ENCODE assay signal across 8 mouse cellular contexts in genomic region chr8:70276476-70276875, GRCm38 (mm10). TPM values are rescaled to one million over a fixed set of nuclear protein-coding genes. Genes with fewer than 3 reads are reported as not detected.
DNase-seq lines count a peak whose midpoint lies in the region; ATAC-seq lines count a peak whose summit lies in the region.
"Had no signal": no experiment of that assay in that cellular context is flagged by ENCODE, and none has a peak within 500 bp of the region (broad histone marks: within the 10 kb centered on the region; RNA-seq: fewer than 3 reads in every experiment).

No protein-coding gene starts in this region.

- ATAC-seq in heart, embryonic 11.5 days (replicated peaks; ENCODE audit: insufficient number of reproducible peaks, low FRiP score, low TSS enrichment), result peak; percentile 44; the same call in 1 of the 2 replicates
- 0 out of 2 replicates have a peak, but pooled peaks have one; percentile 23 for ATAC-seq in kidney, embryonic 15.5 days (replicated peaks; ENCODE audit: low FRiP score)
- ATAC-seq in lung, embryonic 15.5 days (ENCODE audit: borderline replicate concordance, extremely low read depth, low FRiP score, low TSS enrichment), result peak; percentile 50; the same call in 1 of the 2 replicates

- no peaks in the 10 kb centered on the region for H3K9me3 ChIP-seq in heart, embryonic 11.5 days (replicated peaks; ENCODE audit: control insufficient read depth, low read length)
- H3K9me3 ChIP-seq in kidney, embryonic 15.5 days (replicated peaks), result no peaks in the 10 kb centered on the region
- no peaks in the 10 kb centered on the region for H3K9me3 ChIP-seq in lung, embryonic 15.5 days

- no peak overlapping the region for H3K9ac ChIP-seq in heart, embryonic 11.5 days (ENCODE audit: low read depth, low read length)
- H3K9ac ChIP-seq in kidney, embryonic 15.5 days, result no peak overlapping the region
- no peak overlapping the region for H3K9ac ChIP-seq in lung, embryonic 15.5 days

- no peaks in the 10 kb centered on the region for H3K36me3 ChIP-seq in heart, embryonic 11.5 days (ENCODE audit: control insufficient read depth, insufficient read depth, low read length)
- H3K36me3 ChIP-seq in kidney, embryonic 15.5 days, result no peaks in the 10 kb centered on the region
- H3K36me3 ChIP-seq in lung, embryonic 15.5 days, result no peaks in the 10 kb centered on the region

- WGBS in heart, embryonic 11.5 days (ENCODE audit: insufficient replicate concordance), result 57% methylated on average over 3 of the region's 3 CpGs
- WGBS in kidney, embryonic 15.5 days, result 85% methylated on average over 3 of the region's 3 CpGs
- WGBS in lung, embryonic 15.5 days, result 57% methylated on average over 3 of the region's 3 CpGs

- DNase-seq in spleen, adult 18-20 months, result no peak
- no peak for DNase-seq in ovary, postnatal 36 days (ENCODE audit: low spot score)
- DNase-seq in frontal cortex, postnatal 10 days (ENCODE audit: low spot score in 2 of 2), result no peak
- DNase-seq: right cerebral cortex, postnatal 25 days had no signal

- H3K27ac ChIP-seq in brown adipose tissue, adult 24 weeks (replicated peaks; ENCODE audit: low read depth, low read length), result peak overlapping the region; percentile 63
- H3K27ac ChIP-seq in heart, embryonic 11.5 days (ENCODE audit: low read depth, low read length), result peak overlapping the region; percentile 64
- H3K27ac ChIP-seq in kidney, embryonic 15.5 days, result peak overlapping the region; percentile 75
- peak overlapping the region; percentile 79 for H3K27ac ChIP-seq in lung, embryonic 15.5 days

- H3K27me3 ChIP-seq in heart, embryonic 11.5 days (ENCODE audit: control insufficient read depth, insufficient read depth, low read length), result no peaks in the 10 kb centered on the region
- no peaks in the 10 kb centered on the region for H3K27me3 ChIP-seq in kidney, embryonic 15.5 days
- H3K27me3 ChIP-seq in lung, embryonic 15.5 days, result no peaks in the 10 kb centered on the region

- peaks cover 23% of the 10 kb centered on the region for H3K4me1 ChIP-seq in brown adipose tissue, adult 24 weeks (ENCODE audit: control insufficient read depth, insufficient read depth, insufficient read length, low read length)
- H3K4me1 ChIP-seq in heart, embryonic 11.5 days (ENCODE audit: control insufficient read depth, insufficient read depth, low read length), result peaks cover 13% of the 10 kb centered on the region
- H3K4me1 ChIP-seq in kidney, embryonic 15.5 days, result peaks cover 34% of the 10 kb centered on the region
- peaks cover 24% of the 10 kb centered on the region for H3K4me1 ChIP-seq in lung, embryonic 15.5 days

- H3K4me3 ChIP-seq in brown adipose tissue, adult 24 weeks (ENCODE audit: insufficient read depth, low read depth, low read length), result no peak overlapping the region
- H3K4me3 ChIP-seq in heart, embryonic 11.5 days (ENCODE audit: low read depth, low read length), result no peak overlapping the region
- no peak overlapping the region for H3K4me3 ChIP-seq in kidney, embryonic 15.5 days (replicated peaks)
- H3K4me3 ChIP-seq in lung, embryonic 15.5 days, result no peak overlapping the region

- H3K4me2 ChIP-seq in heart, embryonic 11.5 days, result no peak overlapping the region
- no peak overlapping the region for H3K4me2 ChIP-seq in kidney, embryonic 15.5 days
- H3K4me2 ChIP-seq in lung, embryonic 15.5 days, result no peak overlapping the region

RNA-seq across cellular contexts. Expression of gene Homer3, which starts 6.2 kb away (rescaled TPM):
- 2.8 and 4.5 TPM in 2 replicates for polyA plus RNA-seq in brown adipose tissue, adult 24 weeks (2012; ENCODE audit: insufficient read depth, insufficient read length, missing spikeins)
- polyA plus RNA-seq in heart, embryonic 11.5 days (2014; fragmentation: Nextera tagmentation; extraction: Ambion mirVana), result 25.5 and 30.0 TPM in 2 replicates
- polyA plus RNA-seq in kidney, embryonic 15.5 days (2015; fragmentation: Nextera tagmentation; extraction: Ambion mirVana), result 69.5 and 79.9 TPM in 2 replicates
- polyA plus RNA-seq in lung, embryonic 15.5 days (2015; fragmentation: Nextera tagmentation; extraction: Ambion mirVana), result 70.4 and 73.0 TPM in 2 replicates

RNA-seq across cellular contexts. Expression of gene Ddx49, which starts 25.8 kb away (rescaled TPM):
- polyA plus RNA-seq in brown adipose tissue, adult 24 weeks (2012; ENCODE audit: insufficient read depth, insufficient read length, missing spikeins), result 14.1 and 18.1 TPM in 2 replicates
- polyA plus RNA-seq in heart, embryonic 11.5 days (2014; fragmentation: Nextera tagmentation; extraction: Ambion mirVana), result 36.4 and 37.6 TPM in 2 replicates
- polyA plus RNA-seq in kidney, embryonic 15.5 days (2015; fragmentation: Nextera tagmentation; extraction: Ambion mirVana), result 45.1 and 49.0 TPM in 2 replicates
- polyA plus RNA-seq in lung, embryonic 15.5 days (2015; fragmentation: Nextera tagmentation; extraction: Ambion mirVana), result 46.0 and 48.0 TPM in 2 replicates

RNA-seq across cellular contexts. Expression of gene Cope, which starts 25.8 kb away (rescaled TPM):
- 158 and 198 TPM in 2 replicates for polyA plus RNA-seq in brown adipose tissue, adult 24 weeks (2012; ENCODE audit: insufficient read depth, insufficient read length, missing spikeins)
- 307 and 329 TPM in 2 replicates for polyA plus RNA-seq in heart, embryonic 11.5 days (2014; fragmentation: Nextera tagmentation; extraction: Ambion mirVana)
- 320 and 327 TPM in 2 replicates for polyA plus RNA-seq in kidney, embryonic 15.5 days (2015; fragmentation: Nextera tagmentation; extraction: Ambion mirVana)
- 332 and 336 TPM in 2 replicates for polyA plus RNA-seq in lung, embryonic 15.5 days (2015; fragmentation: Nextera tagmentation; extraction: Ambion mirVana)

RNA-seq across cellular contexts. Expression of gene Cers1, which starts 39.1 kb away (rescaled TPM):
- not detected in 2 replicates for polyA plus RNA-seq in brown adipose tissue, adult 24 weeks (2012; ENCODE audit: insufficient read depth, insufficient read length, missing spikeins)
- 1.4 and 1.5 TPM in 2 replicates for polyA plus RNA-seq in heart, embryonic 11.5 days (2014; fragmentation: Nextera tagmentation; extraction: Ambion mirVana)
- polyA plus RNA-seq in kidney, embryonic 15.5 days (2015; fragmentation: Nextera tagmentation; extraction: Ambion mirVana), result 2.6 and 4.0 TPM in 2 replicates
- 3.1 and 3.3 TPM in 2 replicates for polyA plus RNA-seq in lung, embryonic 15.5 days (2015; fragmentation: Nextera tagmentation; extraction: Ambion mirVana)

RNA-seq across cellular contexts. Expression of gene Armc6, which starts 42.2 kb away (rescaled TPM):
- 5.0 and 6.7 TPM in 2 replicates for polyA plus RNA-seq in brown adipose tissue, adult 24 weeks (2012; ENCODE audit: insufficient read depth, insufficient read length, missing spikeins)
- 17.6 and 17.8 TPM in 2 replicates for polyA plus RNA-seq in heart, embryonic 11.5 days (2014; fragmentation: Nextera tagmentation; extraction: Ambion mirVana)
- polyA plus RNA-seq in kidney, embryonic 15.5 days (2015; fragmentation: Nextera tagmentation; extraction: Ambion mirVana), result 28.8 and 31.0 TPM in 2 replicates
- 24.2 and 30.1 TPM in 2 replicates for polyA plus RNA-seq in lung, embryonic 15.5 days (2015; fragmentation: Nextera tagmentation; extraction: Ambion mirVana)
